Mouse (Mus musculus) MEL (cell line): ENCODE results near the gene Dap. TPM values are rescaled to one million over a fixed set of nuclear protein-coding genes. Genes with fewer than 3 reads are reported as not detected.

Experiments used
- DNase-seq: peaks from one replicate; pipeline ENCODE4 v3.0.0; 2011; ENCODE audit warnings: low read depth, low spot score
- H3K27ac ChIP-seq: 2 replicates; pipeline ENCODE4 v1.5.1; 2012; ENCODE audit warnings: low read depth, mild to moderate bottlenecking, control low read depth, low read length, moderate library complexity; ENCODE audit not compliant: control insufficient read depth
- H3K27me3 ChIP-seq, 2 experiments: fragments of 150-350 bp in 1 of 2; sonication (generic) in 1 of 2; 2 replicates each; pipeline ENCODE4 v1.6.1; 2012; ENCODE audit warnings: low read length in 2 of 2, mild to moderate bottlenecking in 2 of 2, improper control_type of control experiment in 1 of 2, moderate library complexity in 1 of 2; ENCODE audit not compliant: insufficient read depth in 2 of 2, control insufficient read depth in 1 of 2
- H3K36me3 ChIP-seq, 2 experiments: 2 replicates each; pipeline ENCODE4 v1.6.1; 2012 to 2014; ENCODE audit warnings: low read length in 2 of 2, improper control_type of control experiment in 1 of 2, inconsistent platforms in 1 of 2, mild to moderate bottlenecking in 1 of 2; ENCODE audit not compliant: insufficient read depth in 2 of 2, control insufficient read depth in 1 of 2
- H3K4me1 ChIP-seq, 2 experiments: fragments of 150-350 bp in 1 of 2; sonication (generic) in 1 of 2; 2 replicates each; pipeline ENCODE4 v1.6.1; 2012; ENCODE audit warnings: low read length in 2 of 2, improper control_type of control experiment in 1 of 2, mild to moderate bottlenecking in 1 of 2; ENCODE audit not compliant: insufficient read depth in 2 of 2, control insufficient read depth in 1 of 2
- H3K4me3 ChIP-seq, 2 experiments: fragments of 150-350 bp in 1 of 2; sonication (generic) in 1 of 2; 2 replicates each; pipeline ENCODE4 v1.5.1; 2012; ENCODE audit warnings: low read depth in 2 of 2, low read length in 2 of 2, mild to moderate bottlenecking in 2 of 2, moderate library complexity in 2 of 2, control low read depth in 1 of 2, improper control_type of control experiment in 1 of 2; ENCODE audit not compliant: control insufficient read depth in 1 of 2, insufficient read depth in 1 of 2
- H3K79me2 ChIP-seq: 2 replicates; pipeline ENCODE4 v1.6.1; 2012; ENCODE audit warnings: mild to moderate bottlenecking, low read length, moderate library complexity; ENCODE audit not compliant: control insufficient read depth, poor library complexity, insufficient read depth
- H3K9ac ChIP-seq: 2 replicates; pipeline ENCODE4 v1.6.1; 2012; ENCODE audit warnings: low read depth, mild to moderate bottlenecking, control low read depth, low read length, moderate library complexity; ENCODE audit not compliant: control insufficient read depth, poor library complexity, severe bottlenecking
- H3K9me3 ChIP-seq: fragments of 150-350 bp; sonication (generic); replicated peaks from 2 replicates; pipeline ENCODE4 v1.6.1; 2012; ENCODE audit warnings: mild to moderate bottlenecking, low read length, improper control_type of control experiment, moderate library complexity; ENCODE audit not compliant: insufficient read depth
- CHD1 ChIP-seq: IDR thresholded peaks from 2 replicates; pipeline ENCODE4 v1.6.1; 2012; ENCODE audit warnings: low read depth, mild to moderate bottlenecking, inconsistent platforms, low read length, improper control_type of control experiment
- CHD2 ChIP-seq: IDR thresholded peaks from 2 replicates; pipeline ENCODE4 v1.6.1; 2011; ENCODE audit warnings: low read length, improper control_type of control experiment
- ELF1 ChIP-seq: IDR thresholded peaks from 2 replicates; pipeline ENCODE4 v1.6.1; 2014; ENCODE audit warnings: low read depth, mild to moderate bottlenecking, inconsistent platforms, low read length, improper control_type of control experiment, moderate library complexity
- EP300 ChIP-seq, 2 experiments: IDR thresholded peaks; 2 replicates each; pipeline ENCODE4 v1.6.1; 2011; ENCODE audit warnings: improper control_type of control experiment in 2 of 2, low read length in 2 of 2, low read depth in 1 of 2, mild to moderate bottlenecking in 1 of 2
- ETS1 ChIP-seq: IDR thresholded peaks from 2 replicates; pipeline ENCODE4 v1.6.1; 2012; ENCODE audit warnings: low read depth, mild to moderate bottlenecking, inconsistent platforms, low read length, improper control_type of control experiment, moderate library complexity
- GABPA ChIP-seq: IDR thresholded peaks from 2 replicates; pipeline ENCODE4 v1.6.1; 2012; ENCODE audit warnings: low read depth, mild to moderate bottlenecking, inconsistent platforms, low read length, improper control_type of control experiment, moderate library complexity
- JUND ChIP-seq: IDR thresholded peaks from 2 replicates; pipeline ENCODE4 v1.6.1; 2011; ENCODE audit warnings: low read depth, mild to moderate bottlenecking, improper control_type of control experiment, low read length
- MAFK ChIP-seq: IDR thresholded peaks from 2 replicates; pipeline ENCODE4 v1.6.1; 2011; ENCODE audit warnings: low read depth, mild to moderate bottlenecking, low read length, improper control_type of control experiment, borderline replicate concordance
- MYB ChIP-seq: IDR thresholded peaks from 2 replicates; pipeline ENCODE4 v1.6.1; 2011; ENCODE audit warnings: mild to moderate bottlenecking, low read depth, low read length, improper control_type of control experiment
- MYC ChIP-seq: IDR thresholded peaks from 2 replicates; pipeline ENCODE4 v1.6.1; 2011; ENCODE audit warnings: low read depth, mild to moderate bottlenecking, low read length, improper control_type of control experiment, moderate library complexity
- NRF1 ChIP-seq: IDR thresholded peaks from 2 replicates; pipeline ENCODE4 v1.6.1; 2014; ENCODE audit warnings: low read depth, mild to moderate bottlenecking, inconsistent platforms, low read length, improper control_type of control experiment, moderate library complexity; ENCODE audit not compliant: poor library complexity, insufficient read depth, severe bottlenecking
- POLR2AphosphoS5 ChIP-seq: IDR thresholded peaks from 2 replicates; pipeline ENCODE4 v1.6.1; 2012; ENCODE audit warnings: low read depth, borderline replicate concordance, mild to moderate bottlenecking, inconsistent platforms, low read length, moderate library complexity, mixed read lengths
- RAD21 ChIP-seq: IDR thresholded peaks from 2 replicates; pipeline ENCODE4 v1.6.1; 2011; ENCODE audit warnings: mild to moderate bottlenecking, low read depth, low read length, improper control_type of control experiment
- SIN3A ChIP-seq: IDR thresholded peaks from 2 replicates; pipeline ENCODE4 v1.6.1; 2012; ENCODE audit warnings: low read length, improper control_type of control experiment, inconsistent platforms
- SMC3 ChIP-seq: IDR thresholded peaks from 2 replicates; pipeline ENCODE4 v1.6.1; 2011; ENCODE audit warnings: low read depth, low read length, improper control_type of control experiment
- TAL1 ChIP-seq: IDR thresholded peaks from 2 replicates; pipeline ENCODE4 v1.6.1; 2012; ENCODE audit warnings: mild to moderate bottlenecking, inconsistent platforms, low read length, moderate library complexity, mixed read lengths
- TCF12 ChIP-seq: IDR thresholded peaks from 2 replicates; pipeline ENCODE4 v1.6.1; 2014; ENCODE audit warnings: low read depth, mild to moderate bottlenecking, inconsistent platforms, low read length, improper control_type of control experiment, moderate library complexity
- UBTF ChIP-seq: IDR thresholded peaks from 2 replicates; pipeline ENCODE4 v1.6.1; 2012; ENCODE audit warnings: low read depth, mild to moderate bottlenecking, inconsistent platforms, low read length, improper control_type of control experiment, moderate library complexity, borderline replicate concordance; ENCODE audit not compliant: insufficient read depth
- USF1 ChIP-seq: IDR thresholded peaks from 2 replicates; pipeline ENCODE4 v1.6.1; 2014; ENCODE audit warnings: low read depth, mild to moderate bottlenecking, inconsistent platforms, low read length, improper control_type of control experiment, moderate library complexity
- USF2 ChIP-seq, 2 experiments: IDR thresholded peaks; 2 replicates each; pipeline ENCODE4 v1.6.1; 2011 to 2012; ENCODE audit warnings: improper control_type of control experiment in 2 of 2, low read length in 2 of 2, borderline replicate concordance in 1 of 2, inconsistent platforms in 1 of 2, low read depth in 1 of 2, mild to moderate bottlenecking in 1 of 2; ENCODE audit not compliant: insufficient read depth in 1 of 2
- ZNF384 ChIP-seq: IDR thresholded peaks from 2 replicates; pipeline ENCODE4 v1.6.1; 2012; ENCODE audit warnings: low read depth, mild to moderate bottlenecking, inconsistent platforms, low read length, improper control_type of control experiment
- polyA plus RNA-seq, 2 experiments: library from polyadenylated mRNA; stranded (reverse) in 1 of 2; unstranded in 1 of 2; fragments of >175 nt in 1 of 2; fragments of >200 nt in 1 of 2; gene quantifications; 2 replicates each; pipeline versions ENCODE4 v1.2.1 to v1.2.4; 2012; ENCODE audit warnings: low replicate concordance in 2 of 2, low read depth in 1 of 2; ENCODE audit not compliant: insufficient read length in 2 of 2, insufficient read depth in 1 of 2, missing spikeins in 1 of 2
- total RNA-seq: library from RNA; depleted of rRNA; stranded (reverse); fragments of 300-350 nt; gene quantifications from 2 replicates; pipeline ENCODE4 v1.2.3, GENCODE M21; 2012

Gene Dap
- total and polyA plus RNA-seq, 3 experiments = 17.8 to 72.6 TPM; not detected in 1

- Histone ChIP-seq H3K4me3 (no peak overlapping the region), H3K4me1 (peaks cover 10 to 42% of the 10 kb centered on the region in 2 experiments), H3K27ac (no peak overlapping the region)
These were observed 54.0 kb downstream of the Dap start for GRCm38 (mm10) chr15:31278090-31278489.

GRCm38 (mm10) chr15:31279120-31279519 is 55.0 kb downstream of the Dap start:
- Histone ChIP-seq H3K27me3 (no peaks in the 10 kb centered on the region), H3K9me3 (no peaks in the 10 kb centered on the region), H3K27ac (no peak overlapping the region), H3K4me3 (no peak overlapping the region), H3K4me1 (peaks cover 6 to 32% of the 10 kb centered on the region in 2 experiments), H3K9ac (no peak overlapping the region), H3K36me3 (peaks cover 0 to 17% of the 10 kb centered on the region in 2 experiments; a peak in 2 of 4 replicates), H3K79me2 (no peaks in the 10 kb centered on the region)
- no peak for TF ChIP-seq MAFK
- TF ChIP-seq MYC = no peak
- no peak for TF ChIP-seq SMC3
- no peak for TF ChIP-seq JUND
- TF ChIP-seq POLR2AphosphoS5 = no peak
- no peak for TF ChIP-seq CHD2
- no peak for TF ChIP-seq ETS1
- TF ChIP-seq USF1 = no peak
- TF ChIP-seq RAD21 = no peak
- TF ChIP-seq TCF12 = no peak
- TF ChIP-seq GABPA = no peak
- TF ChIP-seq ZNF384 = no peak
- no peak for TF ChIP-seq TAL1
- TF ChIP-seq UBTF = no peak
- no peak for TF ChIP-seq NRF1
- TF ChIP-seq EP300 (IDR thresholded peaks at IDR 0.05; ENCODE audit: low read depth in 1 of 2, low read length in 2 of 2) = no peak
- no peak for TF ChIP-seq SIN3A
- no peak for DNase-seq

More at GRCm38 (mm10) chr15:31278090-31278489, 54.0 kb downstream of the Dap start:
- Histone ChIP-seq H3K9me3 (no peaks in the 10 kb centered on the region), H3K79me2 (no peaks in the 10 kb centered on the region), H3K27me3 (no peaks in the 10 kb centered on the region), H3K36me3 (peaks cover 0 to 27% of the 10 kb centered on the region in 2 experiments; a peak in 2 of 4 replicates), H3K9ac (no peak overlapping the region)
- DNase-seq = no peak
- TF ChIP-seq TCF12 = no peak
- no peak for TF ChIP-seq ELF1
- TF ChIP-seq SMC3 = no peak
- no peak for TF ChIP-seq ZNF384
- TF ChIP-seq USF2 (IDR thresholded peaks at IDR 0.05; ENCODE audit: borderline replicate concordance in 1 of 2, insufficient read depth in 1 of 2, low read depth in 1 of 2, low read length in 2 of 2) = no peak
- TF ChIP-seq CHD1 = no peak
- TF ChIP-seq MYB = no peak
- no peak for TF ChIP-seq RAD21
- no peak for TF ChIP-seq JUND
- TF ChIP-seq SIN3A = no peak
